Mouse (Mus musculus) midbrain, embryonic 15.5 days (tissue): ENCODE data around the gene Fbxl20. TPM values are rescaled to one million over a fixed set of nuclear protein-coding genes. Genes with fewer than 3 reads are reported as not detected.
"Not testable (repeated sequence)": the region's sequence is repeated elsewhere in the genome, so short reads cannot be mapped to it uniquely, and the experiment has no call there.

ENCODE experiments used
- ATAC-seq: fragments of 200-750 bp; cut with Nextera tagmentation; replicated peaks from 2 replicates; pipeline ENCODE4 v1.8.0; 2017; ENCODE audit warnings: moderate TSS enrichment
- H3K27ac ChIP-seq: fragments of 300-500 bp; sonication (generic); 2 replicates; pipeline ENCODE4 v1.5.1; 2015; ENCODE audit warnings: mild to moderate bottlenecking, inconsistent platforms
- H3K27me3 ChIP-seq: fragments of 300-500 bp; sonication (generic); replicated peaks from 2 replicates; pipeline ENCODE4 v1.6.1; 2015; ENCODE audit warnings: inconsistent platforms
- H3K36me3 ChIP-seq: fragments of 300-500 bp; sonication (generic); replicated peaks from 2 replicates; pipeline ENCODE4 v1.6.1; 2015; ENCODE audit warnings: inconsistent platforms
- H3K4me1 ChIP-seq: fragments of 300-500 bp; sonication (generic); 2 replicates; pipeline ENCODE4 v1.6.1; 2015; ENCODE audit warnings: inconsistent platforms
- H3K4me2 ChIP-seq: fragments of 300-500 bp; sonication (generic); 2 replicates; pipeline ENCODE4 v1.6.1; 2015; ENCODE audit warnings: inconsistent platforms, mild to moderate bottlenecking, moderate library complexity
- H3K4me3 ChIP-seq: fragments of 300-500 bp; sonication (generic); 2 replicates; pipeline ENCODE4 v1.5.1; 2015; ENCODE audit warnings: mild to moderate bottlenecking, inconsistent platforms
- H3K9ac ChIP-seq: fragments of 300-500 bp; sonication (generic); 2 replicates; pipeline ENCODE4 v1.6.1; 2015; ENCODE audit warnings: mild to moderate bottlenecking, inconsistent platforms
- H3K9me3 ChIP-seq: fragments of 300-500 bp; sonication (generic); 2 replicates; pipeline ENCODE4 v1.6.1; 2016; ENCODE audit warnings: inconsistent platforms
- WGBS: fragments of 180-500 bp; shearing (Covaris S2); methylation state at CpG from one replicate; pipeline ENCODE4 v1.1.7; 2015; ENCODE audit warnings: mixed read lengths; 5-methylcytosine and 5-hydroxymethylcytosine counted together
- polyA plus RNA-seq: library from polyadenylated mRNA; unstranded; fragments of >200 nt; fragmentation: Nextera tagmentation; extraction: Ambion mirVana; gene quantifications from 2 replicates; pipeline ENCODE4 v1.2.1, GENCODE M21; 2015

Fbxl20 gene
- polyA plus RNA-seq: 32.8 and 33.2 TPM in 2 replicates

DNA sequence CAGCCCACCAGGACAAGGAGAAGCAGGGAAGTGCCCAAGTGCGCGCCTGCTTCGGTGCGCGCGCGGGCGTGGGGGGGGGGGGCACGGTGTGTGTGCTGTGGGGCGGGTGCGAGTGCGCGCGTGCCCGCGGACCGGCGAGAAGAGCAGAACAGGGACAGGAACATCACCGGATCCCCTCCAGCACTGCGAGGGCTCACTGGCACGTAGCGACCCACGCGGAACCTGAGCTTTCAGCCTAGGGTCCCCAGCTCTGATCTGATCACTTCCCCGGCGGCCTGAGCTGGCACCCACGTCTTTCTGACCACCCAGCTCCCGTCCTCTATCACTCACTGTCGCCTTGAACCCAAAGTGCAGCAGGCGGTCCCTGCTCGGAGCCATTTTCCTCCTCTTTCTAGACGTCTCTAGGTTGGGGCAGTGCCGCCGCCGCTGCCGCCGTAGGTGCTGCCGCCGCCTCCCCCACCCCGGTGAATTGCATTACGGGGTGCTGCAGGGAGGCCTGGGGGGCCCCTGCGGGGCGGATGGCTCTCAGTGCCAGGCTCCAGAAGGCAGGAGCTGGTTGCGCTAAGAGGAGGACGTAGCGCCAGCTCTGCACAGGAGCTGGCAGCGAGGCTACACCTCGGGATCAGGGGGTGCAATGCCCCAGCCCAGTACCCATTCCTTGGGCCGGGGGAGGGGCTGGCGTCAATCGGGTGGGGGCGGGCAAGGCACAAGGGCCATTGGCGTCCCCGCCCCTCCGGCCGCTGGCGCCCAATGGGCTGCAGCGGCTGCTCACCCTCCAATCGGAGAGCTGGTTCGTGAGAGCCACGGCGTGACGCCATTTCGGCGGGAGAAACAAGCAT, at the start of gene Fbxl20:
TSS of gene Fbxl20 (minus strand) at position 618 of the 839 bp plus-strand sequence.
- no peaks in the 10 kb centered on the region for H3K9me3 ChIP-seq
- peak; percentile 91 for ATAC-seq

GRCm38 (mm10) chr11:98192901-98193805, 43.0 kb upstream of the Fbxl20 start, which contains the start of gene Med1:
Med1 (minus strand) TSS chr11:98193293.
- peak; percentile 96 for ATAC-seq

More for the DNA sequence above, at the start of gene Fbxl20:
- Histone ChIP-seq H3K4me1 (peaks cover 37% of the 10 kb centered on the region), H3K4me3 (peak within 1 kb of the TSS; percentile 98), H3K27ac (peak within 1 kb of the TSS; percentile 99), H3K27me3 (no peaks in the 10 kb centered on the region), H3K9ac (peak within 1 kb of the TSS; percentile 98), H3K36me3 (no peaks in the 10 kb centered on the region; the same call in 1 of the 2 replicates), H3K4me2 (peak within 1 kb of the TSS; percentile 88)
- WGBS: under 1% methylated on average over 65 of the region's 65 CpGs

GRCm38 (mm10) chr11:98190820-98191219, 40.6 kb upstream of the Fbxl20 start:
- Histone ChIP-seq H3K4me1 (peaks cover 27% of the 10 kb centered on the region), H3K4me3 (no peak overlapping the region), H3K9me3 (no peaks in the 10 kb centered on the region), H3K27ac (no peak overlapping the region), H3K9ac (no peak overlapping the region), H3K36me3 (peaks cover 16% of the 10 kb centered on the region; the same call in 1 of the 2 replicates), H3K27me3 (no peaks in the 10 kb centered on the region), H3K4me2 (no peak overlapping the region)
- ATAC-seq: no peak
- 90% methylated on average over 5 of the region's 5 CpGs for WGBS

More at GRCm38 (mm10) chr11:98192901-98193805, 43.0 kb upstream of the Fbxl20 start, which contains the start of gene Med1:
- peak within 1 kb of the TSS; percentile 91 for H3K27ac ChIP-seq
- H3K4me3 ChIP-seq: peak within 1 kb of the TSS; percentile 68
- H3K9me3 ChIP-seq: no peaks in the 10 kb centered on the region
- WGBS: under 1% methylated on average over 53 of the region's 53 CpGs
- no peaks in the 10 kb centered on the region for H3K27me3 ChIP-seq
- H3K4me1 ChIP-seq: peaks cover 27% of the 10 kb centered on the region
- H3K36me3 ChIP-seq: peaks cover 1% of the 10 kb centered on the region; the same call in 1 of the 2 replicates
- H3K9ac ChIP-seq: peak within 1 kb of the TSS; percentile 91
- peak within 1 kb of the TSS; percentile 68 for H3K4me2 ChIP-seq

DNA sequence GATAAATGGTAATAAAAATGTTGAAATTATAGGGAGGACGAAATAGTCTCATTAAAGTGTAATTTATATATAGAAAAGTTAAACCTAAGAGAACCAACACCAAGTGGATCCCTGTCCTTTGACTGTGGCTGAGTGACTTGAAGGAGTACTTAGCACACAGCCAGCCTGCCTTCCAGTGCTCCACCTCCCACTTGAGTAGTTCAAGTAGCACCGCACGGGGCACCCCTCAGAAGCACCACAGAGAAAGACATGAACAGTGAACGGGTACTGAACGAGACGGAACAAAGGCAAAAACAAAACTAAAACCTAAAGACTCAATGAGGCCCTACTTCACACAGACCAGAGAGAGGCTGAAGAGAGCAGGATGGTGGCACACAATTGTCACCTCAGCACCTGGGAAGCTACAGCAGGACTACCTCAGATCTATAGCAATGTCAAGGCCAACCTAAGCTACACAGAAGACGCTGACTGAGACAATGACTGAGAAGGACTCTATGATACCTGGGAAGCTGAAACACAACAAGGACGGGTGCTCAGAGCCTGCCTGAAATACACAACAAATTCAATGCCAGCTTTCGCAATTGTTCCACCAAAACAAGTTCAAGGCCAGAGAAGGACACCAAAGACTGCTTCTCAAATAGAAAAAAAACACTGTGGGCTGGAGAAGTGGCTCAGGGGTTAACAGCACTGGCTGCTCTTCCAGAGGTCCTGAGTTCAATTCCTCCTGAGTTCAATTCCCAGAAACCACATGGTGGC, 37.6 kb upstream of the Fbxl20 start:
- Histone ChIP-seq H3K9me3 (no peaks in the 10 kb centered on the region), H3K36me3 (peaks cover 32% of the 10 kb centered on the region), H3K9ac (no peak overlapping the region), H3K4me2 (no peak overlapping the region), H3K27ac (no peak overlapping the region), H3K4me3 (no peak overlapping the region), H3K4me1 (peaks cover 22% of the 10 kb centered on the region), H3K27me3 (no peaks in the 10 kb centered on the region)
- WGBS: 93% methylated on average over 9 of the region's 9 CpGs
- no peak for ATAC-seq

DNA sequence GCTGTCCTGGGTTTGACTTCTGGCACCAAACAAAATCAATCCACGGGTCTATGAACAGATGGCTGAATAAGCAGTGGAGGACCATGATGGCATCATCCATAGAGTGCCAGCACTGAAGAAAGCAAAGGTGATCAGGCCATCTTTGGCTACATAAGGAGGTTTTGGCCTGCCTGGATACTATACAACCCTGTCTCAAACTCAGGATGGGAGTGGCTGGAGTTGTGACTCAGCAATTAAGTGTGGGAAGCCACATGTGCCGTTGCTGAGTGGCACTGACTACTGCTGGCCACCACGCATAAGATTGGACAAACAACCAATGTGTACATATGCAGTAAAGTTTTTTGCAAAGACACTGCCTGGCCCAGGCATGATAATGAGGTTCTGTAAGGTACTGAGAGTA, 31.9 kb upstream of the Fbxl20 start:
- H3K36me3 ChIP-seq: peaks cover 50% of the 10 kb centered on the region
- not testable (repeated sequence) for H3K27ac ChIP-seq, H3K4me2 ChIP-seq, H3K4me1 ChIP-seq, H3K9ac ChIP-seq, H3K9me3 ChIP-seq, H3K4me3 ChIP-seq, H3K27me3 ChIP-seq, ATAC-seq
- 98% methylated on average over 3 of the region's 3 CpGs for WGBS

DNA sequence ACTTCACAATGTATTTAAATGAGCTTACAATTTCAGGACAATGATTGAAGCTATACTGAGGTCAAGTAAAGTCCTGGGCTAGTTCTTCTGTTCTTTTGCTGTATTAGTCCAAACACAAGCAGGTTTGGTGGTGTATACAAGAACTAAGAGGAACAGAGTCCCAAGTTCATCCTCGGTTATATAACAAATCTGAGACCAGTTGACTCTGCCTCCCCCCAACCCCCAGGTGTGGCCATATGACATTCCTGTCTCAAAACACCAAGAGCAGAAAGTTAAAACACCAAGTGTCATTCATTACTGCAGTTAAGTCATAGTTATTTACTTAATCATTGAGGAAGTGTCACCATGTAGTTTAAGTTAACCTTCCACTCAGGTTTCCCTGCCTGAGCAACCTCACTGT, 18.2 kb upstream of the Fbxl20 start:
- Histone ChIP-seq H3K4me1 (no peaks in the 10 kb centered on the region), H3K4me3 (no peak overlapping the region), H3K36me3 (peaks cover 64% of the 10 kb centered on the region), H3K27ac (no peak overlapping the region), H3K27me3 (no peaks in the 10 kb centered on the region), H3K4me2 (no peak overlapping the region), H3K9ac (no peak overlapping the region), H3K9me3 (no peaks in the 10 kb centered on the region)
- no peak for ATAC-seq
- 88% methylated on average over 1 of the region's 1 CpGs for WGBS

DNA sequence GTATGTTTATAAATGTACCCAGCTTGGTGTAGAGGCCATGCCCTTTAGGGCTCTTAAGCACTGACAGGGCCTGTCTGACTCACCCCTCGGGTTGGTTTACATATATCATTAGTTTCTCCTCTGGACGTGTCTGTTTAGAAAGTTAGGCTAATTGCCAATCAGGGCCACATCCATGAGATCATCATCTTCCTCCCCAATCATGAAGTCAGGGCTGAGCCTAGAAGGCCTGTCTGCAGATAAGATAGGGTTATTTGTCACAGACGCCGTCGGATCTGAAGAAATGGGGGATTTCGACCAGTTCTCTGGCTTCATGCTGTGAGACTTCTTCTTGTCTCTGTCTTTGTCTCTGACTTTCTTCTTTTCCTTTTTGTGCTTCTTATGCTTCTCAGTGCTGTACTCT, 4.9 kb upstream of the Fbxl20 start:
- 88% methylated on average over 6 of the region's 6 CpGs for WGBS
- Histone ChIP-seq H3K36me3 (peaks cover 36% of the 10 kb centered on the region), H3K27me3 (no peaks in the 10 kb centered on the region), H3K9ac (no peak overlapping the region), H3K27ac (no peak overlapping the region), H3K4me3 (no peak overlapping the region), H3K4me1 (peaks cover 3% of the 10 kb centered on the region; the same call in 1 of the 2 replicates), H3K9me3 (no peaks in the 10 kb centered on the region), H3K4me2 (no peak overlapping the region)
- ATAC-seq: no peak

DNA sequence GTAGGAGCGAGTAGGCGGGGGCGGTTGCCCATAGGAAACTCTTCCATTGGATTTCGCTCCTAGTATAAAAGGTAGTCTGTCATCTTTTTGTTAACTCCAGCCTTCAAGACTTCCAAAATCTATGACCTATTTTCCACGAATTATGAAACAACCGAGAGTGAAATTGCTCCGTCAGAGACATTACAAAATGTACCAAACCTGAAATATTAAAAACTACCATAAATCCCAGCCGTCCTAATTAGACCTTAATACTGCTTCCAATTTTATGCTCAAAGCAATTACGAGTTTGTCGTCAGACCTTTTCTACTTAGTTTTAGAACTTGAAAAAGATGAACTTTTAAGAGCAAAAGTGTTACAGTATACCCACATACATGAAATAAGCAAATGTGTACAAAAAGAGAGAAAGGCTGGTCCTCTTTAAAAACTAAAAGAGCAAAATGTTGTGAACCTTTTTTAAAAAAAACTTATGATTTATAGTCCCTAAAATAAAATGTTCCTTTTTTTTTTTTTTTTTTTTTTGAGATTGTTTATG, 488 bp upstream of the Fbxl20 start:
- peak overlapping the region; percentile 99; the same call in 1 of the 2 replicates for H3K27ac ChIP-seq
- H3K27me3 ChIP-seq: no peaks in the 10 kb centered on the region
- no peaks in the 10 kb centered on the region; the same call in 1 of the 2 replicates for H3K36me3 ChIP-seq
- peaks cover 33% of the 10 kb centered on the region for H3K4me1 ChIP-seq
- H3K9ac ChIP-seq: no peak overlapping the region
- H3K4me2 ChIP-seq: peak overlapping the region; percentile 88
- H3K9me3 ChIP-seq: no peaks in the 10 kb centered on the region
- no peak for ATAC-seq
- WGBS: 12% methylated on average over 10 of the region's 10 CpGs
- H3K4me3 ChIP-seq: peak overlapping the region; percentile 98

DNA sequence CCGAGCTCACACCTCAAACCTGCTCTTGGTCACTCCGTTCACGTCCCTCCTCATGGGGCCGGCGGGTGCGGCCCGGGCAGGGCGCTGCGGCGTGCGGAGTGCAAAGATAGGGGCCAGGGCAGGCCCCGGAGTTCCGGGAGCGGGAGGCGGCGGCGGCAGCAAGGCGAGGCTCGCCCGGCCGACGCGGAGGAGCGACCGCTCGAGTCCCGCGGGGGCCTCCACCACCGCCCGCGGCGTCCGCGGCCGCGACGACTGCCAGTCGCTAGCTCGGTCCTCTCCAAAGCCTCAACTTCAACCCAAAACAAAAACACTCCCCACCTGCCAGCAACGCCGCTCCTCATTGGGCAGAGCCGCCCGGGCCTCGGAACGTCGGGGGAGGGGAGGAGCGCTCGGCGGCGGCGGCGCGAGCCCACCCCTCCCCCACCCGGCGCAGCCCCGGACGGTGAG, 876 bp downstream of the Fbxl20 start:
- under 1% methylated on average over 51 of the region's 57 CpGs for WGBS

GRCm38 (mm10) chr11:98148551-98149301, 1.5 kb downstream of the Fbxl20 start:
- H3K27me3 ChIP-seq: no peaks in the 10 kb centered on the region
- no peaks in the 10 kb centered on the region for H3K36me3 ChIP-seq
- H3K4me3 ChIP-seq: peak overlapping the region; percentile 98
- H3K9me3 ChIP-seq: no peaks in the 10 kb centered on the region
- H3K4me2 ChIP-seq: peak overlapping the region; percentile 88
- H3K9ac ChIP-seq: peak overlapping the region; percentile 98
- peak overlapping the region; percentile 99 for H3K27ac ChIP-seq
- peaks cover 37% of the 10 kb centered on the region for H3K4me1 ChIP-seq
- peak; percentile 29; the same call in 1 of the 2 replicates for ATAC-seq
- WGBS: 3% methylated on average over 42 of the region's 45 CpGs

More for the DNA sequence above, 876 bp downstream of the Fbxl20 start:
- no peaks in the 10 kb centered on the region for H3K27me3 ChIP-seq
- no peaks in the 10 kb centered on the region for H3K9me3 ChIP-seq
- H3K27ac ChIP-seq: peak overlapping the region; percentile 99
- ATAC-seq: peak; percentile 94
- H3K9ac ChIP-seq: peak overlapping the region; percentile 98
- peaks cover 37% of the 10 kb centered on the region for H3K4me1 ChIP-seq
- H3K4me3 ChIP-seq: peak overlapping the region; percentile 98
- H3K4me2 ChIP-seq: peak overlapping the region; percentile 88
- H3K36me3 ChIP-seq: no peaks in the 10 kb centered on the region; the same call in 1 of the 2 replicates
